Mouse (Mus musculus): ENCODE data around the gene Fmo2.

- TF ChIP-seq CTCF (conservative IDR thresholded peaks at IDR 0.05 in 1 of 2, IDR thresholded peaks at IDR 0.05 in 1 of 2; ENCODE audit: low read depth in 2 of 2, low read length in 2 of 2) (no peak), USF1 (IDR thresholded peaks at IDR 0.05; ENCODE audit: low read depth, low read length) (no peak), MAFK (IDR thresholded peaks at IDR 0.05; ENCODE audit: insufficient replicate concordance, low read length) (no peak), MEF2A (IDR thresholded peaks at IDR 0.05; ENCODE audit: borderline replicate concordance, low read depth, low read length) (no peak), E2F4 (IDR thresholded peaks at IDR 0.05; ENCODE audit: insufficient replicate concordance, low read depth, low read length) (no peak), ZC3H11A (IDR thresholded peaks at IDR 0.05; ENCODE audit: low read depth, low read length) (no peak), JUND (conservative IDR thresholded peaks at IDR 0.05; ENCODE audit: low read depth, low read length) (no peak), IRF4 (IDR thresholded peaks at IDR 0.05; ENCODE audit: low read depth, low read length) (no peak), CHD2 (IDR thresholded peaks at IDR 0.05; ENCODE audit: low read length) (no peak), PAX5 (IDR thresholded peaks at IDR 0.05; ENCODE audit: low read length) (no peak)
Observed at GRCm38 (mm10) chr1:162929146-162929545, 30.6 kb upstream of the Fmo2 start.

Data from CH12.LX (cell line).